Mouse (Mus musculus): ENCODE measurements around the gene Gm14226.
"Not testable (repeated sequence)": the region's sequence is repeated elsewhere in the genome, so short reads cannot be mapped to it uniquely, and the experiment has no call there.

GRCm38 (mm10) chr2:155018251-155018755 is at the start of gene Gm14226:
- not testable (repeated sequence) for TF ChIP-seq CTCF (conservative IDR thresholded peaks at IDR 0.05; ENCODE audit: low read length); POU5F1 (IDR thresholded peaks at IDR 0.05; ENCODE audit: borderline replicate concordance, low read length)
